In the genomic region with DNA sequence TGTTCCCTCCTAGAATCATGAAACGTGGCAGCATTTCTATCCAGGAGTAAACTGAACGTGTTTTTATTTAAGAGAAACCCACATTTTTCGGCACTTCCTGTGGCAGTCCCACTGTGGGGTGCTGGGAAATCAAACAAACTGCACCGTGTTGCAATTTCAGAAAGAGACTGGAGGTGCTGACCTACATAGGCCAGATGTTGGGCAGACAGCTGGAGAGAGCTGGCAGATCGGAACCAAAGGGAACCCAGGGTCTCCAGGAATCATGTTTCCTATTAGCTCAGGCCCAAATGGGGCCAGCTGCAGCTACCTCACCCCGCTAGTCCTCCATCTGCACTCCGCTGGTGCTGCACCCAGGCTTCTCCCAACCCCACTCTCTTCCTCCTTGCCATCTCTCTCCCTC, we compare ENCODE assay signal across 9 mouse cellular contexts. TPM values are rescaled to one million over a fixed set of nuclear protein-coding genes. Genes with fewer than 3 reads are reported as not detected.
DNase-seq lines count a peak whose midpoint lies in the region; ATAC-seq and TF ChIP-seq lines count a peak whose summit lies in the region.
"Had no signal": no experiment of that assay in that cellular context is flagged by ENCODE, and none has a peak within 500 bp of the region (broad histone marks: within the 10 kb centered on the region; RNA-seq: fewer than 3 reads in every experiment).

No protein-coding gene starts in this region.

- no peaks in the 10 kb centered on the region; the same call in 1 of the 2 replicates for H3K36me3 ChIP-seq in hindbrain, embryonic 12.5 days
- no peaks in the 10 kb centered on the region for H3K36me3 ChIP-seq in hindbrain, embryonic 16.5 days (ENCODE audit: control insufficient read depth, insufficient read depth, low read length)
- H3K36me3 ChIP-seq in embryonic facial prominence, embryonic 14.5 days (ENCODE audit: control insufficient read depth, insufficient read depth, low read length), result peaks cover 12% of the 10 kb centered on the region
- no peaks in the 10 kb centered on the region for H3K36me3 ChIP-seq in hindbrain, postnatal 0 days (ENCODE audit: insufficient read depth, low read length)
- no peaks in the 10 kb centered on the region for H3K36me3 ChIP-seq in neural tube, embryonic 15.5 days
- H3K36me3 ChIP-seq in intestine, embryonic 15.5 days, result no peaks in the 10 kb centered on the region

- 72% methylated on average over 7 of the region's 7 CpGs for WGBS in hindbrain, embryonic 12.5 days
- WGBS in hindbrain, embryonic 16.5 days, result 70% methylated on average over 7 of the region's 7 CpGs
- 41% methylated on average over 7 of the region's 7 CpGs for WGBS in embryonic facial prominence, embryonic 14.5 days
- WGBS in hindbrain, postnatal 0 days, result 80% methylated on average over 7 of the region's 7 CpGs
- 83% methylated on average over 7 of the region's 7 CpGs for WGBS in neural tube, embryonic 15.5 days
- 57% methylated on average over 7 of the region's 7 CpGs for WGBS in intestine, embryonic 15.5 days

- H3K4me1 ChIP-seq in hindbrain, embryonic 12.5 days, result peaks cover 29% of the 10 kb centered on the region
- H3K4me1 ChIP-seq in hindbrain, embryonic 16.5 days (ENCODE audit: control insufficient read depth, insufficient read depth, low read depth, low read length), result peaks cover 14% of the 10 kb centered on the region
- peaks cover 31% of the 10 kb centered on the region for H3K4me1 ChIP-seq in embryonic facial prominence, embryonic 14.5 days (ENCODE audit: control insufficient read depth, insufficient read depth, low read length)
- H3K4me1 ChIP-seq in hindbrain, postnatal 0 days (ENCODE audit: insufficient read depth, low read length), result peaks cover 17% of the 10 kb centered on the region
- peaks cover 36% of the 10 kb centered on the region for H3K4me1 ChIP-seq in neural tube, embryonic 15.5 days
- H3K4me1 ChIP-seq in intestine, embryonic 15.5 days (replicated peaks), result peaks cover 25% of the 10 kb centered on the region

- H3K9ac ChIP-seq in hindbrain, embryonic 12.5 days, result no peak overlapping the region
- no peak overlapping the region; the same call in 1 of the 2 replicates for H3K9ac ChIP-seq in hindbrain, embryonic 16.5 days (ENCODE audit: low read depth, low read length)
- H3K9ac ChIP-seq in embryonic facial prominence, embryonic 14.5 days (ENCODE audit: low read depth, low read length), result no peak overlapping the region
- no peak overlapping the region for H3K9ac ChIP-seq in hindbrain, postnatal 0 days (replicated peaks; ENCODE audit: low read length)
- H3K9ac ChIP-seq in neural tube, embryonic 15.5 days (replicated peaks), result no peak overlapping the region
- H3K9ac ChIP-seq in intestine, embryonic 15.5 days, result no peak overlapping the region

- no peak overlapping the region for H3K4me3 ChIP-seq in hindbrain, embryonic 12.5 days
- no peak overlapping the region for H3K4me3 ChIP-seq in hindbrain, embryonic 16.5 days (ENCODE audit: low read length)
- no peak overlapping the region for H3K4me3 ChIP-seq in embryonic facial prominence, embryonic 14.5 days (ENCODE audit: low read depth, low read length)
- no peak overlapping the region for H3K4me3 ChIP-seq in hindbrain, postnatal 0 days (ENCODE audit: low read length)
- H3K4me3 ChIP-seq in neural tube, embryonic 15.5 days (replicated peaks), result no peak overlapping the region
- no peak overlapping the region for H3K4me3 ChIP-seq in intestine, embryonic 15.5 days (replicated peaks)

- no peak for ATAC-seq in hindbrain, embryonic 12.5 days (ENCODE audit: low FRiP score)
- no peak for ATAC-seq in hindbrain, embryonic 16.5 days
- peak; percentile 39 for ATAC-seq in embryonic facial prominence, embryonic 14.5 days (ENCODE audit: low read depth)
- ATAC-seq in hindbrain, postnatal 0 days, result no peak
- ATAC-seq in neural tube, embryonic 15.5 days (ENCODE audit: low FRiP score), result no peak
- no peak for ATAC-seq in intestine, embryonic 15.5 days

- H3K27me3 ChIP-seq in hindbrain, embryonic 12.5 days, result no peaks in the 10 kb centered on the region
- no peaks in the 10 kb centered on the region for H3K27me3 ChIP-seq in hindbrain, embryonic 16.5 days (replicated peaks; ENCODE audit: control insufficient read depth, insufficient read depth, low read length)
- H3K27me3 ChIP-seq in embryonic facial prominence, embryonic 14.5 days (replicated peaks; ENCODE audit: control insufficient read depth, insufficient read depth, low read length), result no peaks in the 10 kb centered on the region
- no peaks in the 10 kb centered on the region for H3K27me3 ChIP-seq in hindbrain, postnatal 0 days (ENCODE audit: insufficient read depth, low read length)
- H3K27me3 ChIP-seq in neural tube, embryonic 15.5 days (replicated peaks), result no peaks in the 10 kb centered on the region
- no peaks in the 10 kb centered on the region for H3K27me3 ChIP-seq in intestine, embryonic 15.5 days (replicated peaks)

- no peak for TF ChIP-seq CTCF in hindbrain, postnatal 0 days (IDR thresholded peaks at IDR 0.05; ENCODE audit: low read depth)

- no peaks in the 10 kb centered on the region for H3K9me3 ChIP-seq in hindbrain, embryonic 12.5 days (replicated peaks)
- H3K9me3 ChIP-seq in hindbrain, embryonic 16.5 days (ENCODE audit: control insufficient read depth, low read length), result no peaks in the 10 kb centered on the region
- H3K9me3 ChIP-seq in embryonic facial prominence, embryonic 14.5 days (ENCODE audit: control insufficient read depth, low read length), result no peaks in the 10 kb centered on the region
- H3K9me3 ChIP-seq in hindbrain, postnatal 0 days (ENCODE audit: low read length), result no peaks in the 10 kb centered on the region
- no peaks in the 10 kb centered on the region for H3K9me3 ChIP-seq in neural tube, embryonic 15.5 days (replicated peaks)
- no peaks in the 10 kb centered on the region for H3K9me3 ChIP-seq in intestine, embryonic 15.5 days

- no peak overlapping the region for H3K4me2 ChIP-seq in hindbrain, embryonic 12.5 days (replicated peaks)
- H3K4me2 ChIP-seq in hindbrain, embryonic 16.5 days (ENCODE audit: low read length), result no peak overlapping the region
- H3K4me2 ChIP-seq in embryonic facial prominence, embryonic 14.5 days (ENCODE audit: low read depth, low read length), result no peak overlapping the region
- H3K4me2 ChIP-seq in hindbrain, postnatal 0 days (ENCODE audit: low read depth, low read length), result no peak overlapping the region
- no peak overlapping the region for H3K4me2 ChIP-seq in neural tube, embryonic 15.5 days
- no peak overlapping the region for H3K4me2 ChIP-seq in intestine, embryonic 15.5 days (replicated peaks)

- peak; percentile 54 for DNase-seq in embryonic facial prominence, embryonic 14.5 days (ENCODE audit: low spot score)
- DNase-seq in hindbrain, postnatal 0 days (ENCODE audit: low spot score), result no peak
- no peak for DNase-seq in layer of hippocampus, adult 9-10 months (ENCODE audit: low spot score)
- DNase-seq in right cerebral cortex, postnatal 14 days, result no peak
- DNase-seq: kidney, postnatal 36 days had no signal

- H3K27ac ChIP-seq in hindbrain, embryonic 12.5 days, result 0 out of 2 replicates have a peak overlapping the region, but pooled peaks have one; percentile 56
- H3K27ac ChIP-seq in hindbrain, embryonic 16.5 days (ENCODE audit: low read depth, low read length), result no peak overlapping the region
- peak overlapping the region; percentile 85 for H3K27ac ChIP-seq in embryonic facial prominence, embryonic 14.5 days (replicated peaks; ENCODE audit: low read depth, low read length)
- H3K27ac ChIP-seq in hindbrain, postnatal 0 days, result peak overlapping the region; percentile 76
- H3K27ac ChIP-seq in neural tube, embryonic 15.5 days (replicated peaks), result peak overlapping the region; percentile 72
- no peak overlapping the region for H3K27ac ChIP-seq in intestine, embryonic 15.5 days

RNA-seq across cellular contexts. Expression of a gene that starts 16.8 kb away (rescaled TPM):
- polyA plus RNA-seq in hindbrain, embryonic 12.5 days (2016; fragmentation: Nextera tagmentation; extraction: Ambion mirVana), result 29.5 and 31.7 TPM in 2 replicates
- polyA plus RNA-seq in hindbrain, embryonic 16.5 days (2015; fragmentation: Nextera tagmentation; extraction: Ambion mirVana), result 15.8 and 20.1 TPM in 2 replicates
- 28.7 and 31.3 TPM in 2 replicates for polyA plus RNA-seq in embryonic facial prominence, embryonic 14.5 days (2014; fragmentation: Nextera tagmentation; extraction: Ambion mirVana)
- 32.2 and 37.4 TPM in 2 replicates for total RNA-seq in hindbrain, postnatal 0 days (2014; rRNA removed)
- 6.7 and 7.4 TPM in 2 replicates for polyA plus RNA-seq in hindbrain, postnatal 0 days (2015; fragmentation: Nextera tagmentation; extraction: Ambion mirVana)
- 17.2 and 17.8 TPM in 2 replicates for polyA plus RNA-seq in neural tube, embryonic 15.5 days (2015; fragmentation: Nextera tagmentation; extraction: Ambion mirVana)
- polyA plus RNA-seq in intestine, embryonic 15.5 days (2015; fragmentation: Nextera tagmentation; extraction: Ambion mirVana), result 12.9 and 13.5 TPM in 2 replicates

Comparison
In these comparisons a context has a peak if more than half of its experiments do, and no peak if none do; other contexts are left out.
1. H3K27ac ChIP-seq: peak in hindbrain, embryonic 12.5 days (single experiment), embryonic facial prominence, embryonic 14.5 days (single experiment), hindbrain, postnatal 0 days (single experiment) and neural tube, embryonic 15.5 days (single experiment); none in hindbrain, embryonic 16.5 days (single experiment) and intestine, embryonic 15.5 days (single experiment).